Mouse (Mus musculus) T-helper 2 cell (primary cell): ENCODE results near the gene Bbip1.

Experiments used
- in situ Hi-C: fragments of 300-600 bp; cut with MboI, MseI; formaldehyde crosslinking; loops from one replicate; pipeline ENCODE4 v1.15.1; 2025; ENCODE audit warnings: high pct_unique_total_duplicates

The Bbip1 gene

DNA sequence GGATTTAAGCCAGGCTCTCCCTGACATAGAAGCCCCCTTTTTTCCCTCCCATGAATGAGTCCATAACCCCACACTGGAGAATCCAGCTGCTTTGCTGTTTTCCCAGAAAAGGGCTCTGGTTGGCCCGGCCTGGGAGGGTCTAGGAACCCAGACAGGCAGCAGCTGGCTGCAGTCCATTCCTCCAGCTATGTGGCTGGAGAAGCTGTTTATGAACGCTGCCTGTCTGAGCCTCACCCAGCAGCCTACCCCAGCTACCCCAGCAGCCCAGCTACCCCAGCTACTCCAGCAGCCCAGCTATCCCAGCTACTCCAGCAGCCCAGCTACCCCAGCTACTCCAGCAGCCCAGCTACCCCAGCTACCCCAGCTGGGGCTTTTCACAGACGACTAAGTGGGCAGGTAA is 52.4 kb downstream of the Bbip1 start, which contains the start of gene Pdcd4:
Pdcd4 (plus strand) TSS at position 171 of the 400 bp plus-strand sequence.
- in situ Hi-C loops, result loop anchor here (5.0 kb wide), 1 partner anchor 90 kb away; no protein-coding TSS in a partner anchor

- in situ Hi-C loops, result loop anchor here (5.0 kb wide), 1 partner anchor 89 kb away; no protein-coding TSS in a partner anchor
Observed at GRCm38 (mm10) chr19:53891569-53891968, 52.9 kb downstream of the Bbip1 start.

GRCm38 (mm10) chr19:53890781-53891251 is 53.6 kb downstream of the Bbip1 start:
- in situ Hi-C loops, result loop anchor here (5.0 kb wide), 1 partner anchor 89 kb away; no protein-coding TSS in a partner anchor

- in situ Hi-C loops, result loop anchor here (5.0 kb wide), 1 partner anchor 88 kb away; no protein-coding TSS in a partner anchor
Observed at GRCm38 (mm10) chr19:53890274-53890673, 54.2 kb downstream of the Bbip1 start.

- in situ Hi-C loops, result no loop called here
Observed at GRCm38 (mm10) chr19:53889555-53889954, 54.9 kb downstream of the Bbip1 start.

- in situ Hi-C loops, result no loop called here
Observed at GRCm38 (mm10) chr19:53888331-53888730, 56.1 kb downstream of the Bbip1 start.

- in situ Hi-C loops, result no loop called here
Observed at GRCm38 (mm10) chr19:53887822-53888221, 56.6 kb downstream of the Bbip1 start.

DNA sequence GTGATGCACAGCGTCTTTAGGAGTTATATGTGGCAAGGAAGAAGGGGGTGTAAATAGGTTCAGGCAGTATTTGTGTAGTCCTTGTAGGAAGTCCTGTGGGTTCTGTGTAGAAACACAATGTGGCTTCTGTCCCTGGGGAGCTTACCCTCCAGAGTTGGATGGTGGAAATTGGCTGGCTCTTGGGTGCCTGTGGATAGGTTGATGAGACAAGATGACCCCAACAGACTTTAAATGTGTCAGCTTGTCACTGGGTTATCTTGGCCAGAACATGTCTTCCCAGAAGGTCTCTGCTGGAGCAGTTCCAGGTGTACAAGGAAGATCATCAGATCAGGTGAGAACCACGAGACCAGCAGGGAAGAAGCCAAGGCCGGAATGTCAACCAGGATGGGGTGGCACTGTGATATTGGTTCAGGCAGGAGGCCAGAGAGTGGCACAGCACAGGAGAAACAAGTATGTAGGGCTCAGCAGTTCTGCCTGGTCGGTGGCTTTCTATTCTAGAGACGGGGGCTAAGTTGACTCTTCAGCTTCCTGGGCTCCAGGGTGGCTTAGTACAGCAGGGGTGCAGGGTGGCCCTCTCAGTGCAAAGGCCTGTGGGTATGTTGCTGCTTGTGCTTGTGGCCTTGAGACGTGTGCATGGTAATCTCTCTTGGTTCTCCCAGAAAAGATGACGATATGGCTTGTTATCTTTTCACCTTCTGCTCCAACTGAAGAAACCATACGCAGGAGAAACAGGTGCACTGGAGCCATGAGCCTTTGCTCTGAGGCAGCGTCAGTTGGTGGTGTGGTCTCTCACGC is 57.7 kb downstream of the Bbip1 start:
- in situ Hi-C loops, result no loop called here

DNA sequence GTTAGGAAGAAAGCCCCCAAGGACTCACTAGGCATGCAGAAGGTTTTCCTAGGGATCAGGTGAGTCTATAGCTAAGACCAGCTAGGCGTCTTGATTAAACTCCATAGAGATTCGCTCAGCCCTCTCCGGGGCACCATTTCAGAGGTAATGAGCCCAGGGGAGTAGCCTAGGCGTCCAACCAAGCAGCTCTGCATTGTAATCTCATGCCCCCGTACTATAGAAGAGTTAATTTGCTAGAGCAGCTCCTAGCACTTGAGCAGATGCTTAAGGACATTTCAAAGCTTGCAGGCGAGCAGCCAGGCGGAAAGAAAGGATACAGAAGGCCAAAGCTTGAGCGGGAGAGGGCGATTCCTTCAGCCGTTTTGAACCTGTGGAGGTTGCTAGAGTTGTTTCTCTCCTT is 59.0 kb downstream of the Bbip1 start:
- in situ Hi-C loops, result no loop called here

- in situ Hi-C loops, result no loop called here
Observed at GRCm38 (mm10) chr19:53881786-53882185, 62.6 kb downstream of the Bbip1 start.

- in situ Hi-C loops, result no loop called here
Observed at GRCm38 (mm10) chr19:53880460-53880859, 64.0 kb downstream of the Bbip1 start.
